Mouse (Mus musculus): ENCODE measurements at regions not wholly inside any gene's neighbourhood (a gene's known extent, or its start where the extent isn't known, plus 50 kb on each side); places are given as distances from the start of the nearest gene placed in this dataset.

DNA sequence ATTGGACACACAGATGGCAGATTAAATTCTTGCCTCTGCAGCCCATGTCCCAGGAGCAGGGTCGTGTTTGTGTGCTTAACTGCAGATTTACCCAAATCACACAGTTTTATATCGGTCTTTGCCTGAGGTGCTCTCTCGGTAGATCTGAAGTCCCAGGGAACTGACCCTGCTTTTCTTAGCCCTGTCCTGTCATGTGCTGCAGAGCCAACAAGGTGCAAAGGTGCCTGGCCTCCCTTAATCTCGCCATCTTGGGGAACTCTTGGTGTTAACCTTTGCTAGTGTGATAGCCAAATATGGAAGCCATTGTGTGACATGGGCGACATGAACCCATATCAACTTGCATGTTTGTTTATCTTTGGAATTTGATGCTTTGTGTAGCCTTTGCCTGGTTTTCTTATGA lies 107.1 kb upstream of the Lyplal1 start:
- no peak for TF ChIP-seq GATA1 (IDR thresholded peaks at IDR 0.05; ENCODE audit: low read depth, low read length)
- TF ChIP-seq CTCF (IDR thresholded peaks at IDR 0.05 in 2 of 3, conservative IDR thresholded peaks at IDR 0.05 in 1 of 3; ENCODE audit: control insufficient read depth in 1 of 3, insufficient read depth in 1 of 3, low read depth in 2 of 3, low read length in 3 of 3, poor library complexity in 1 of 3, severe bottlenecking in 1 of 3): no peak
- TF ChIP-seq RCOR1 (IDR thresholded peaks at IDR 0.05; ENCODE audit: low read depth, low read length): no peak
- TF ChIP-seq POLR2A (IDR thresholded peaks at IDR 0.05; ENCODE audit: control insufficient read depth in 1 of 2, insufficient read depth in 1 of 2, low read depth in 1 of 2, low read length in 2 of 2, poor library complexity in 1 of 2): no peak

Data from MEL (cell line).